Mouse (Mus musculus) heart, adult 2 months (tissue): ENCODE results near the gene Baz2b.

ENCODE experiments used
- CTCF ChIP-seq: fragments of 200-600 bp; IDR thresholded peaks from 2 replicates; pipeline ENCODE4 v1.8.1; 2022; ENCODE audit warnings: antibody characterized with exemption, mild to moderate bottlenecking, moderate library complexity
- POLR2A ChIP-seq: fragments of 200-500 bp; IDR thresholded peaks from 2 replicates; pipeline ENCODE4 v1.6.1; 2011; ENCODE audit warnings: mild to moderate bottlenecking, low read depth, low read length, control low read depth; ENCODE audit not compliant: insufficient read depth

DNA sequence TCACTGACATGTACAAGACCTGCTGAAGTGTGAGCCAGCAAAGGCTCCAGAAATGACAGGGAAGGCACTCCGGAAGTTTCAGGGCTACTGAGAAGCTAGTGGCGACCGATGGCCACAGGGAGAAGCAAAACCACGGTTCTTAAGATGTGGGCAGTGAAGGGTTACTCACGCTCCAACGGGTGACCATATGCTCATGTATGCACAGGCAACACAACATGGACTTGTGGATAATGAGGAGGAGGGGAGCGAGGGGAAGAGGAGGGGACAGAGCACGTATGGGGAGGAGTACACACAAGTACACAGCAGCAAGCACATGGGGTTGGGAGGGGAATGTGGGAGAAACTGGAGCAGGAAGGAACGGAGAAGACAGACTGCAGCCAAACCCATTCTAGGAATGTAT, 239.1 kb downstream of the Baz2b start:
- TF ChIP-seq CTCF (no peak), POLR2A (no peak)
